Mouse (Mus musculus) adrenal gland, adult 18-20 months (tissue): ENCODE results near the gene Dpysl5. TPM values are rescaled to one million over a fixed set of nuclear protein-coding genes. Genes with fewer than 3 reads are reported as not detected.
A peak's percentile ranks its signal among the peaks of the same experiment; 100 is the strongest.

ENCODE experiments used
- DNase-seq, 2 experiments: peaks; one replicate each; pipeline ENCODE4 v3.0.0; 2021 to 2022; ENCODE audit warnings: low spot score in 2 of 2
- total RNA-seq, 2 experiments: library from RNA; stranded (reverse); gene quantifications; 1 replicate in 1 of 2; 2 replicates in 1 of 2; pipeline ENCODE4 v1.2.3; 2021

The Dpysl5 gene
- total RNA-seq, 2 experiments from 2014 or later = 1.7 to 1.8 TPM

- no peak for DNase-seq
These were observed 51.6 kb downstream of the Dpysl5 start for GRCm38 (mm10) chr5:30762815-30763510.

GRCm38 (mm10) chr5:30763511-30763830, 52.1 kb downstream of the Dpysl5 start:
- no peak for DNase-seq

GRCm38 (mm10) chr5:30765596-30766370, 54.4 kb downstream of the Dpysl5 start:
- no peak for DNase-seq

GRCm38 (mm10) chr5:30768082-30768481, 56.7 kb downstream of the Dpysl5 start:
- no peak for DNase-seq

DNA sequence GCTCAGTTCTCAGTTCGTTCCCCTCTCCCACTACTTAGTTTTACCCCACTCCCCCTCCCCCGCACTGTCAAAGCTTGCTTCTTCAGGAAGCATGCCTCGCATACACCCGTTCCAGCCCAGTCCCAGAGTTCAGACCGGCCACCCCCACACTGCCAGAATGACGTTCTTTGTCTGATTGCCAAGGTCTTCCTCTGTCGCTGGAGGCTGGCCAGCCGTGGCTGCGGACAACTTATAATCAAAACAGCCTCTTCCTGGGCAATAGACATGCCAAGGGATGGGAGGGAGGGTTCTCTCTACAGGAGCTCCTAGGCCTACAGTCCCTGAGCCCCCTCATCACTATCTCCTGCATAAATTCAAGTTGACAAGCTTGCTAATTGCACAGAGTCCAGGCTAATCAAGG, 57.2 kb downstream of the Dpysl5 start:
- peak; percentile 57 to 61 for DNase-seq

GRCm38 (mm10) chr5:30769075-30769474, 57.7 kb downstream of the Dpysl5 start:
- no peak for DNase-seq

- peak; percentile 81 to 84 for DNase-seq
These were observed 63.4 kb downstream of the Dpysl5 start for GRCm38 (mm10) chr5:30774601-30775371.

GRCm38 (mm10) chr5:30780699-30781098, 69.3 kb downstream of the Dpysl5 start:
- no peak for DNase-seq

GRCm38 (mm10) chr5:30781147-30781546, 69.8 kb downstream of the Dpysl5 start:
- DNase-seq = no peak

GRCm38 (mm10) chr5:30787381-30787780, 76.0 kb downstream of the Dpysl5 start:
- peak in 1 of 2 experiments; percentile 26 for DNase-seq

DNA sequence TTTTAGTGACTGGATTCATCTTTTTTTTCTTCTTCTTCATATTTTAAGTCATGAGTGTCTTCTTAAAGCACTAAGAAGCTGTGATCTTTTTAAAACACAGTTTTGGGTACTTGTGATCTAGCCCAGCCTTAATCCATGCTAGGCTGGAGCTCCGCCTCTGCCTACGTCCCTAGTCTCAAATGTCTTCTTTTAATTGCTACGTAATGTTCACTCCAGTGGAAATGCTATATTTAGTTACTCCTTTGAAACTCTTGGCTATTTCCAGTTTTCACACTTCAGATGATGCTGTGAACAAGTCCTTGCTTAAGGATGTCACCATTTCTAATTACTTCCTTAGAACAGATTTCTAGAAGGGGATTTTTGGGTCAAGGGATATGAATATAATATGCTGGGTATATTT, 78.7 kb downstream of the Dpysl5 start:
- no peak for DNase-seq

GRCm38 (mm10) chr5:30796125-30796524, 84.8 kb downstream of the Dpysl5 start:
- DNase-seq = peak; percentile 83 to 85

- DNase-seq = no peak
These were observed 86.1 kb downstream of the Dpysl5 start for GRCm38 (mm10) chr5:30797482-30797881.

DNA sequence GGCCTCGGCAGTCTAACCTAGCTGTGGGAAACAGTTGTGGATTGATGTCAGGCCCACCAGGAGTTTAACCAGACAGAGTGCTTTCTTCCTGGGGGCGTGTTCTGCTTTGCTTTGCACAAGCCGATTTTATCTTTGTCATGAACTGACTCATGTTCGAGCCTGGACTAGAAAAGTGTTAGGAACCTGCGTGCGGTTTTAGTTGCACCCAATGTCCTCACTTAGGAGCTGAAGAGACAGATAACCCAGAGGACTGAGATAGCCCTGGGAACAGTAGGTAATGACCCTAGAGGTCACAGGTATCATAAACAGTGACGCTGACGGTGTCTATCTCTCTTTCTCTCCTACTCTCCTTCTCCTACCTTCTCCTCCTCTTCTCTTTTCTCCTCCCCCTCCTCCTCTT, 86.6 kb downstream of the Dpysl5 start:
- DNase-seq = no peak

GRCm38 (mm10) chr5:30798965-30799364, 87.6 kb downstream of the Dpysl5 start:
- no peak for DNase-seq

GRCm38 (mm10) chr5:30802724-30803467, 91.5 kb downstream of the Dpysl5 start:
- DNase-seq = no peak

DNA sequence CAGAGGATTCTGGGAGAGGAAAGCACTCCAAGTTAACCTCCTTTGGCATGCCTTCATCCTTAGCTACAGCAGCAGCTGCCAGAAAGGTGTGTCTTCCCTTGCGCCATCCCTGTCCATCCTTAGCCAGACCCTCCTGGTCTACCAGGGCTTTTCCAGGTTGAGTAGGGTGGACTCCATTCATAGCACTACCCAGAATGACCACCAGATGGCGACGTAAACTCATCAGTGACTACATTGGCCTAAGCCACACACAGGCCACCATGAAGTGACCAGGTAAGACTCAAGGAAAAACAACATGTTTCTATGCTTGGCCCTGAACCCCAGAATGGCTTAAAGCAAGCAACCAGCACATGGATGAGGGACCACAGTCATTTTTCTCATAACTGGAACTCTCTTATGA, 94.7 kb downstream of the Dpysl5 start:
- DNase-seq = peak; percentile 92 to 95

GRCm38 (mm10) chr5:30814424-30815119, 103.2 kb downstream of the Dpysl5 start, which contains the start of gene Mapre3:
Mapre3 (plus strand) TSS chr5:30814641.
- peak; percentile 89 to 90 for DNase-seq

DNA sequence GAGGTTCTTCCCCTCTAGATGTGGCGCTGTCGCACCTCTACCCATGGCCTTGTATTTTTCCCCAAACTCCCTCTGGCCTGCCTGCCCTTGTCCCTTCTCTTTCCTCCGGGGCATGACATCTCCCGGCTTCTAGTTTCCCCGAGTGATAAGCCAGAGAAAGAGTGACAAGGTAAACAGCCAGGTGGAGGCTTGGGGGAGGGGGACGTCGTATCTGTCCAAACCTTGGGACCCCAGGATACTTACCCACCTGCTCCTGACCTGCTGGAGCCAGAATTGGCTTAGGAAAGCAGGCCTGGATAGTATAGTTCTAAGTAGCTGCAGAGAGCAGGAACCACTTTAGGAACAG, 103.7 kb downstream of the Dpysl5 start:
- DNase-seq = no peak

DNA sequence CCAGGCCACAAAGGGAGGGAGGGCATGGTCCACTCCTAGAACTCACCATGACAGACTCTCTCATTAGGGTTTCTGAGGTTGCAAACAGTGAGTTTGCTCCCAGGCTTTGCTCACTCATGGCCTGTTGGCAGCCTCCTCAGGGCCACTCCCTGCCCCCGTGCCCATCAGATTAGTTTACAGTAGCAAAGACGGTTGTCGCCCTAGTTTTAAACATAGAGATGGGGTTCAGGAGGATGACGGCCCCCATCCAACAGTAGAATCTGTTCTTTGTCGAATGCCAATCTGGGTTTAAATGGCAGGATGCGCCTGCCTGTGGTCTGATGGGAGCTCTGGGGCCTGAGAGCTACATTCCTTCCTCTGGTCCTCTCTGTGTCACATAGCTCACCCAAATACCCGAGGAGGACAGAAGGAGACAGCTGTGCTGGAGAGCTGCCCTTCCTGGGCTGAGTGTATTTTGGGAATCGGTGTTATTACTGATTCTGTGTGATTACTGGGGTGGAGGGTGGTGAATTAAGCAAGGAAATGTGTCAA, 105.0 kb downstream of the Dpysl5 start:
- no peak for DNase-seq
